Mouse (Mus musculus): Measurements from ENCODE around the gene Tmem256.

The Tmem256 gene

GRCm38 (mm10) chr11:69837952-69838713, at the start of gene Tmem256:
TSS of gene Tmem256 (plus strand) at chr11:69838514.
- DNase-seq: peak; percentile 96

GRCm38 (mm10) chr11:69789431-69789830, 48.9 kb upstream of the Tmem256 start:
- DNase-seq: no peak

GRCm38 (mm10) chr11:69791420-69791819, 46.9 kb upstream of the Tmem256 start:
- no peak for DNase-seq

GRCm38 (mm10) chr11:69793429-69793828, 44.9 kb upstream of the Tmem256 start:
- DNase-seq: no peak

GRCm38 (mm10) chr11:69795168-69795982, 42.9 kb upstream of the Tmem256 start, which contains the start of gene Chrnb1:
TSS of gene Chrnb1 (minus strand) at chr11:69795943.
- DNase-seq: peak; percentile 80

- DNase-seq: no peak
Observed at GRCm38 (mm10) chr11:69795983-69796435, 42.3 kb upstream of the Tmem256 start.

- no peak for DNase-seq
Observed at GRCm38 (mm10) chr11:69797924-69798323, 40.4 kb upstream of the Tmem256 start.

- DNase-seq: no peak
Observed at GRCm38 (mm10) chr11:69799394-69800137, 38.7 kb upstream of the Tmem256 start.

GRCm38 (mm10) chr11:69800138-69800391, 38.2 kb upstream of the Tmem256 start:
- no peak for DNase-seq

GRCm38 (mm10) chr11:69800392-69801197, 37.7 kb upstream of the Tmem256 start:
- DNase-seq: no peak

- DNase-seq: no peak
Observed at GRCm38 (mm10) chr11:69801379-69801977, 36.8 kb upstream of the Tmem256 start, which contains the start of gene Fgf11. TSS of gene Fgf11 (minus strand) at chr11:69801857.

- no peak for DNase-seq
Observed at GRCm38 (mm10) chr11:69802648-69803105, 35.6 kb upstream of the Tmem256 start.

- no peak for DNase-seq
Observed at GRCm38 (mm10) chr11:69803328-69803727, 35.0 kb upstream of the Tmem256 start.

- no peak for DNase-seq
Observed at GRCm38 (mm10) chr11:69803786-69804651, 34.3 kb upstream of the Tmem256 start.

- no peak for DNase-seq
Observed at GRCm38 (mm10) chr11:69804652-69804940, 33.7 kb upstream of the Tmem256 start.

GRCm38 (mm10) chr11:69804972-69805909, 33.1 kb upstream of the Tmem256 start, which contains the start of gene Tmem102:
TSS of gene Tmem102 (minus strand) at chr11:69805624.
- no peak for DNase-seq

GRCm38 (mm10) chr11:69806378-69806777, 31.9 kb upstream of the Tmem256 start:
- no peak for DNase-seq

- DNase-seq: no peak
Observed at GRCm38 (mm10) chr11:69807641-69808040, 30.7 kb upstream of the Tmem256 start.

- DNase-seq: no peak
Observed at GRCm38 (mm10) chr11:69810280-69810679, 28.0 kb upstream of the Tmem256 start.

- DNase-seq: no peak
Observed at GRCm38 (mm10) chr11:69815155-69815554, 23.2 kb upstream of the Tmem256 start, which contains the start of gene Gm39566. TSS of gene Gm39566 (minus strand) at chr11:69815298.

Data from cerebellum, adult 11 months (tissue).